Mouse (Mus musculus): ENCODE results near the gene Acap3.

DNA sequence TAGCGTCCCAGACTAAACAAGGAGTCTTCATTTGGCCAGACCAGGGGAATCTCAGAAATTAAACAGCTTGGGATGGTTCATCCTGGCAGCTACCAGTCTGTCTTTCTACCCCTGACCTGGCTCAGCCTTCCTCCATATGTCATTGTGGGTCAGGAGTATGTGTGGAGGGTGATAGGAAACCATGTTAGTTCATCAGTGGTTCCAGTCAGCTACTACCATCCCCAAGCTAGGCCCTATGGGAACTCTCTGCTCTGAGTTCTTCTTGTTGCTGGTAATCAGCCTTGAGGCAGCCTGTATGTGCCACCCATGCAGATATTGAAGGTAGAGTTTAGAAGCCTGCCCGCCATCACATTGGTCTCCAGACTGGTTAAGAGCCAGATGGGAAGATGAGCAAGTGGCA is 6.7 kb downstream of the Acap3 start:
- TF ChIP-seq POLR2A (IDR thresholded peaks at IDR 0.05; ENCODE audit: control insufficient read depth, extremely low read depth, insufficient read depth, low read length, poor library complexity) (no peak), CTCF (IDR thresholded peaks at IDR 0.05; ENCODE audit: borderline replicate concordance, control insufficient read depth, extremely low read depth, insufficient read depth, low read length, poor library complexity) (no peak)
